ENCODE assay signal across 18 mouse cellular contexts in genomic region chr3:71220818-71221217, GRCm38 (mm10).
"Had no signal": no experiment of that assay in that cellular context is flagged by ENCODE, and none has a peak within 500 bp of the region (broad histone marks: within the 10 kb centered on the region; RNA-seq: fewer than 3 reads in every experiment).

No protein-coding gene starts in this region.

- H3K4me3 ChIP-seq: kidney, embryonic 15.5 days; limb, embryonic 13.5 days; liver, embryonic 13.5 days had no signal

- H3K4me2 ChIP-seq: kidney, embryonic 15.5 days; limb, embryonic 13.5 days; liver, embryonic 13.5 days; midbrain, embryonic 11.5 days had no signal

- H3K9ac ChIP-seq: kidney, embryonic 15.5 days; limb, embryonic 13.5 days; liver, embryonic 13.5 days had no signal

- H3K27ac ChIP-seq: kidney, embryonic 15.5 days; limb, embryonic 13.5 days; liver, embryonic 13.5 days had no signal

- H3K27me3 ChIP-seq: kidney, embryonic 15.5 days; limb, embryonic 13.5 days; liver, embryonic 13.5 days had no signal

- H3K4me1 ChIP-seq: kidney, embryonic 15.5 days; limb, embryonic 13.5 days; liver, embryonic 13.5 days had no signal

- DNase-seq: kidney, adult 11 months; kidney, adult 8-10 months; kidney, postnatal 10 days; kidney, postnatal 4 days; layer of hippocampus, postnatal 36 days; left cerebral cortex, postnatal 4 days; liver; liver, embryonic 13.5 days; lung, adult 2 months; lung, postnatal 14 days; lung, postnatal 4 days; midbrain, embryonic 14.5 days; thymus, adult 2 months; thymus, postnatal 14 days; thymus, postnatal 4 days had no signal

- H3K36me3 ChIP-seq: kidney, embryonic 15.5 days; limb, embryonic 13.5 days; liver, embryonic 13.5 days had no signal

- H3K9me3 ChIP-seq: kidney, embryonic 15.5 days; limb, embryonic 13.5 days; liver, embryonic 13.5 days had no signal
